Mouse (Mus musculus): ENCODE results near the gene Kif20b. TPM values are rescaled to one million over a fixed set of nuclear protein-coding genes. Genes with fewer than 3 reads are reported as not detected.

Gene Kif20b
- polyA plus RNA-seq (2015; fragmentation: Nextera tagmentation; extraction: Ambion mirVana), result 65.8 and 68.8 TPM in 2 replicates

DNA sequence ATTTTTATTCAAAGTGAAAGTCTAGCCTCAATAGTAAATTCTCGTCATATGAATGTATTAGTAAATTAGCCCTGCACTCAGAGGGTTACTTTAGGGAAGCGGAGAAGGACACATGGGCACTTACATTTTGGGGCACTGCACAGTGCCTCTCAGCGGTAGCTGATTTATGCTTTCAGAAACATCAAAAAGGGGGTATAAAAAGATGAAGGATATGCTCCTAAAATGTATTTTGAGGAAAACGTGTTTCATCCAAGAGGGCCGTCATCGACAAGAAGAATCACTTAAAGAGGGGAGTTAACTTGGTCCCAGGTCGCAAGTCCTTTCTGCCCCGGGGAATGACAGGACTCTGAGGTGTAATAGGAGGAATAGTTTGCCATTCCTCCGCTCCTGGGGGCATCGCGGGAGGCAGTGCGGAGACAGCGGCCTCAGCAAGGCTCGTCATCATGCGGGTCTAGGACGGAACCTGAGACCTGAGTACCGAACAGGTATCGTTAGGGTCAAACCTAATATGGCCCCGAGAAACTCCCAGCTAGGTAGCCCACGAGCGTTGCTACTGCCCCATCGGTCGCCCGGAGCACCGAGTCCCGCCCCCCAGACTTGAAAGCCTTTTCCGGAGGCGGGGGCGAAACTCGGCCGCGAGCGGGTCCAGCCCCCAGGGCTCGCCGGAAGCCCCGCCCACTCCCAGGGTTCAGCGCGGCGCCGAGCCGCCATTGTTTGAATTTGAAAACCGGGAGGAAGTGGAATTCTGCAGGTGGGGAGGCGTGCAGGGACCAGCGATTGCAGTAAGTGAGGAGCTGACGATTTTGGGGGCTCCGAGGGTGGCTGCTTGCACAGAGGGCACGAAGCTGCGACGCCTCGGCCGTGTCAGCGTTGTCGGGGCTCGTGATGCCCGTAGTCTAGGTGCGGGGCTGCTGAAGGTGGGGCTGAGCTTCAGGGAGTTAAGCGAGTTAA is at the start of gene Kif20b:
Gene Kif20b, plus strand, starts transcription at position 710 of the 951 bp plus-strand sequence.
- Histone ChIP-seq H3K27ac (peak within 1 kb of the TSS; percentile 84), H3K9ac (peak within 1 kb of the TSS; percentile 66), H3K9me3 (replicated peaks) (no peaks in the 10 kb centered on the region), H3K4me2 (peak within 1 kb of the TSS; percentile 71), H3K27me3 (no peaks in the 10 kb centered on the region), H3K36me3 (peaks cover 18% of the 10 kb centered on the region), H3K4me3 (replicated peaks) (peak within 1 kb of the TSS; percentile 94), H3K4me1 (peaks cover 6% of the 10 kb centered on the region; the same call in 1 of the 2 replicates)
- peak; percentile 96 for ATAC-seq (replicated peaks; ENCODE audit: low FRiP score)
- WGBS, result under 1% methylated on average over 57 of the region's 57 CpGs

DNA sequence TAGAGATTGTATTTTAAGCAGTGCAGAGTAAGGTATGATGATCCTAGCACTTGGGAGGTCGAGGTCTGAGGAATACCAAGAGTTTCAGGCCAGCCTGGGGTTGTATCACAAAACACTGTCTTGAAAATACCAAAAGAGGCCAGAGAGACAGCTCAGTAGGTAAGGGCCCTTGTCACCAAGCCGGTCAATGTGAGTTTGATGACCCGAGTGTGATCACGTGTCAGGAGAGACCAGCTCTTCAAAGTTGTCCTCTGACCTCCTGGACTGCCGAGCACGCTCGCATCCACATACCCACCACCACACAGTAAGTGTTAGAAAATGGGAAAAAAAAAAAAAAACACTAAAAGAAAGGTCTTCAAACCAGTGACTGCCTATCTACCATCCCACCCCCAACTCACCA is 45.5 kb upstream of the Kif20b start:
- Histone ChIP-seq H3K4me2 (peak overlapping the region; percentile 33), H3K4me1 (peaks cover 18% of the 10 kb centered on the region), H3K9me3 (replicated peaks) (no peaks in the 10 kb centered on the region), H3K4me3 (replicated peaks) (no peak overlapping the region), H3K27me3 (no peaks in the 10 kb centered on the region), H3K36me3 (no peaks in the 10 kb centered on the region), H3K27ac (no peak overlapping the region), H3K9ac (no peak overlapping the region)
- 51% methylated on average over 7 of the region's 7 CpGs for WGBS
- ATAC-seq (replicated peaks; ENCODE audit: low FRiP score), result no peak

DNA sequence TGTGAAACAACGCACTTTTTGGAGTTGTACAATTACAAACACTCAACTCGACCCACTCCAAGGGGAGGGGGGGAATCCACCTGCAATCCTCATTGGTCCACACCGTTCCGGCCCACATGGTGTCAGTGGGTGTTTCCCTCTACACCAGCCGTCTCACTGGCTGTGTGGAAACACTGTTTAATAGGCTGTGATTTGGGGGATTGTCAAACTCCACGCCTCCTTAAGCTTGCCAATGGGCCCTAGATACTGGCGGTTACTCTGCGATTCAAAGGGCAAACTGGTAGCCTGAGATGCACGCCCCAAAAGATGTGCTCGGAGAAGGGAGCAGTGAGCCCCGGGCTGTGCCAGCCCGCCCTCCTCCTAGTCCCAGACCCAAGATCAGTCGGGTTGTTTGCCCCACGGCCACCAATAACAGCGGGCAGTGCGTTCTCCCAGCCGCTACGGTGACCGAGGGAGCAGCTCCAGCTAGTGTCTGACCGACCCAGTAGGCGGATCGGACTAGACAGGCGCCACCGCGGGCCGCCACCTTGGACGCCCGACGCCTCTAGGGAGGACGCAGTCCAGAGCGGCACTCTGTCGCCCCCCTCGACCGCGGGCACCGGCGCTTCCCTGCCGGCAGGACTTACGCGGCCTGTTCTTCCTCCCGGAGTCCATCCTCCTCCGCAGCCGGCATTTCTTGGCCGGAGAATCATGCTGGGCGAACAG is 44.1 kb upstream of the Kif20b start:
- Histone ChIP-seq H3K27me3 (no peaks in the 10 kb centered on the region), H3K36me3 (no peaks in the 10 kb centered on the region), H3K27ac (peak overlapping the region; percentile 99), H3K9ac (peak overlapping the region; percentile 93), H3K4me3 (replicated peaks) (peak overlapping the region; percentile 92), H3K9me3 (replicated peaks) (no peaks in the 10 kb centered on the region), H3K4me1 (peaks cover 18% of the 10 kb centered on the region), H3K4me2 (peak overlapping the region; percentile 75)
- peak; percentile 97 for ATAC-seq (replicated peaks; ENCODE audit: low FRiP score)
- under 1% methylated on average over 45 of the region's 45 CpGs for WGBS

DNA sequence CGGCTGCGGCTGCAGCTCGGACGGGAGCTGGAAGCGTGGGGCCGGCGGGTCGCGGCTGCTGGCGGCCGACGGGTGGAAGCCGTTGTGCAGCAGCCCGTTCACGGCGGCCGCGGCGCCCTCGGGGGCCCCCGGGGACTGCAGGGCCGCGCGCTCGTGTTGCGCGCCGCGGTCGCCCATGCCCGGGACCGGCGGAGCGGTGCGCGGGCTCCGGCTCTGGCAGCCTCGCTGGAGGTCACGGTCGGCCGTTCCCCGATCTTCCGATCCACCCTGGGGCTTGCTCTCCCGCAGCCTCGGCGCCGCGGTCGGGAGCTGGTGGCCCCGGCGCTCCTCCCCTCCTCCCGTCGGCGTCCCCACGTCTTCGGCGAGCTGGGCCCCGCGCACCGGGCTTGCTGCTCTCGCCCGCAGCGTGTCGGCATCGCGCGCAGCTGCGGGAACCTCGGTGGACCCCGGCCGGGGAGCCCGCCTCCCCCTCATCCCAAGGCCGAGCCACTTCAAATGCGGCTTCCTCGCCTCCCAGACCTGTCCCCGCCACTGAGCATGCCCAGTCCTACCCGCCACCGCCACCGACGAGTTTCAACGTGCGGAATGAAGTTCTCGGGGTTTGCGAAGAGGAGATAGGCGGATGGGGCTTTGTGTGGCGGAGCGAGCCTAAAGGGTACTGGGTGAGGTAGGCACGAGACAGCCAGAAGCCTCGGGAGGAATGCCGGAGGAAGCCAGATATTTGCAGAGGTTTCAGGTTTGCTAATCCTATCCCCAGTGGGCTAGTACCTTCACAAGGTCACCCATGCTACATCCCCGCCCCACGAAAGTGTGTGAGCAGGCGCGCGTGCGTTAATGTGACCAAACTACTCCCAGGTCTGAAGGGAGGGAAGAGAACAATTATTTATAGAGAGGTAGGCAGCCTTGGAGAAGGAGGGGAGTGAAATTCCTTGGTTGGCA is 43.3 kb upstream of the Kif20b start, which contains the start of gene Pank1:
Gene Pank1, minus strand, starts transcription at position 853 of the 939 bp plus-strand sequence.
- peak; percentile 69 for ATAC-seq (replicated peaks; ENCODE audit: low FRiP score)
- H3K27me3 ChIP-seq, result no peaks in the 10 kb centered on the region
- H3K9ac ChIP-seq, result peak within 1 kb of the TSS; percentile 93
- H3K9me3 ChIP-seq (replicated peaks), result no peaks in the 10 kb centered on the region
- WGBS, result under 1% methylated on average over 96 of the region's 96 CpGs
- H3K4me2 ChIP-seq, result peak within 1 kb of the TSS; percentile 75
- H3K27ac ChIP-seq, result peak within 1 kb of the TSS; percentile 99
- H3K36me3 ChIP-seq, result no peaks in the 10 kb centered on the region
- H3K4me3 ChIP-seq (replicated peaks), result peak within 1 kb of the TSS; percentile 92
- peaks cover 18% of the 10 kb centered on the region for H3K4me1 ChIP-seq

DNA sequence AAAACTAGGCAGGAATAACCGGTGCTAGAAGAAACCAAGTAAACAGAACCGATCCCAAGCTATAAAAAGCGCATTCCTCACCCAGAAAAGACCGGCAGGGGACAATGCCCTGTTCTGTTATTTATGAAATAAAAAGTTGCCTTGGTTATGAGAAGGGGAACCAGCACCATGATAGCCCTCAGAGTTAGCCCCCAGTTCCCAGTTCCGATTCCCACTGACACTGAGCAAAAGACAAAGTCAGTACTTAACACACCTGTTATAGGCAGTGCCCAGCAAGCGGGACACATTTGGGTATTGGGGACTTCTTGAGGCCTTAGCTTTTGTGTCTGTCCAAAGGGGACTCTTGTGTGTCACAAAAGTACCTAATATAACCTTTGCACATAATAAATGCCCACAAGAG is 42.5 kb upstream of the Kif20b start:
- H3K9ac ChIP-seq, result peak overlapping the region; percentile 93
- H3K27ac ChIP-seq, result peak overlapping the region; percentile 99
- H3K4me3 ChIP-seq (replicated peaks), result peak overlapping the region; percentile 92
- ATAC-seq (replicated peaks; ENCODE audit: low FRiP score), result no peak
- 22% methylated on average over 6 of the region's 6 CpGs for WGBS
- H3K27me3 ChIP-seq, result no peaks in the 10 kb centered on the region
- H3K4me1 ChIP-seq, result peaks cover 18% of the 10 kb centered on the region
- H3K36me3 ChIP-seq, result no peaks in the 10 kb centered on the region
- no peaks in the 10 kb centered on the region for H3K9me3 ChIP-seq (replicated peaks)
- H3K4me2 ChIP-seq, result peak overlapping the region; percentile 75

DNA sequence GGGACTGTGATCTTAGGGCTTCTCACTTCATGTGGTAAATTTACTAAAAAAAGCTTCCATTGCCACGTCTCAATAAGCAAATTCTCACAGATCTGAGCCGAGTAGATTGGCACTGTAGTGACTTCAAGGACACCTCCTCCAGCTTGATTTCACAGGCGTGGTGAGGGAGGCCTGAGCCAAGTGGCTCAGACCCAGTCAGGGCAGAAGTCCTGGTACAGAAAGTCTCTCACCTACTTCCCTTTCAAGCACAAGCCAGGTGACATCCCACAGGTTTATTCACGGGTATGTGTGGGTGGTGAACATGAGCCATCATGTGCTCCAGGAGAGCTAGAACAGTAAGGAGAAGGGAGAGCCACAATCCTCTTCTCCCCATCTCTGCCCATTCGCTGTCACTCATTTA is 41.0 kb upstream of the Kif20b start:
- Histone ChIP-seq H3K4me3 (replicated peaks) (no peak overlapping the region), H3K27me3 (no peaks in the 10 kb centered on the region), H3K27ac (no peak overlapping the region), H3K9ac (no peak overlapping the region), H3K36me3 (no peaks in the 10 kb centered on the region), H3K4me2 (no peak overlapping the region), H3K4me1 (peaks cover 18% of the 10 kb centered on the region), H3K9me3 (replicated peaks) (no peaks in the 10 kb centered on the region)
- 75% methylated on average over 5 of the region's 5 CpGs for WGBS
- no peak for ATAC-seq (replicated peaks; ENCODE audit: low FRiP score)

DNA sequence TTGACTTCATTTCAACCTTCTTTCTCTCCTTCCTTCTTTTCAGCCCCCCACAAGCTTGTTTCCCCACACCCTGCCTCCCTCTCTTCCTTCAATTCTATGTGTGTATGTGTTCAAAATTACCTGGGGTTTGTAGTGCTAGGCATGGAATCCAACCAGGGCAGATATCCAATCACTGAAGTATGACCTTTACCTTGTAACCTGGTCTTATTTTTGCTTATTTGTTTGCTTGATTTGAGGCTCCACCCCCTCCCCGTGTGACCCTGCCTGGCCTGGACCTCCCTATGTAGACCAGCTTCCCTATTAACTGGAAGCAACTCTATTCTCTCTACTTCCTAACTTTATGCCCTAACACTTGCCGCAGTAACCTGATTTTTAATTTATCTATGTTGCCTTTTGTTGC is 39.7 kb upstream of the Kif20b start:
- no peaks in the 10 kb centered on the region for H3K9me3 ChIP-seq (replicated peaks)
- 82% methylated on average over 2 of the region's 2 CpGs for WGBS
- H3K4me1 ChIP-seq, result peaks cover 10% of the 10 kb centered on the region
- no peak overlapping the region for H3K9ac ChIP-seq
- H3K4me2 ChIP-seq, result no peak overlapping the region
- no peaks in the 10 kb centered on the region for H3K36me3 ChIP-seq
- H3K27ac ChIP-seq, result no peak overlapping the region
- ATAC-seq (replicated peaks; ENCODE audit: low FRiP score), result no peak
- H3K27me3 ChIP-seq, result no peaks in the 10 kb centered on the region
- H3K4me3 ChIP-seq (replicated peaks), result no peak overlapping the region

DNA sequence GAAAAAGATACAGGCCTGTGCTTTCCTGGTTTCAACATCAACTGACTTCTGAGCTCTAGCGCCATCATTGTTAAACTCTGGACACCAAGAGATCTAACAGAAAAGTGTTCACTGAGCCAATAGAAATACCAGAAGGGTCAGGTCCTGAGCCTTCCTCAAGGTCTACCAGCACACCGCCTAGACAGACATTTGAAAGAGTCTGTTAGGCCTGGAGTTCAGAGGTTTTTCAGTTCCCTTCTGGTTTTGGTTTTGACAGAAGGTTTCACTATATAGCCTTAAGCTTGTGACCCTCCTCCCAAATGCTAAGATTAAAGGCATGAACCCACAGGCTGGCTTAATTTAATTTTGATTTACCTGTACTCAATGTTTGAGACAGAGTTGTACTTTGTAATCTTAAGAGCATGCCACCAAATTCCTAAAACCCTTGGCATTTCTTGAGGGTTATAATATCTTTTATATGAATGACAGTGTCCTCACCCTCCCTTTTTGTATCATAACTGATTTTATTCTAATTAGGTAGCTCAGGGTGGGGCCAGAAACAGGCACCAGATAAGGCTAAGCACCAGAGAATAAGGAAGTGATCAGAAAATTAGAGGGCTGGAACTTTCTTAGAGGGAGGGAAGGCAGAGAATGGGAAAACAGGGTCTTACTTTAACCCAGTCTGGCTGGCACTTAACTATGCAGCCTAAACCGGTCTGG is 38.5 kb upstream of the Kif20b start:
- Histone ChIP-seq H3K9me3 (replicated peaks) (no peaks in the 10 kb centered on the region), H3K36me3 (no peaks in the 10 kb centered on the region), H3K4me2 (no peak overlapping the region), H3K9ac (no peak overlapping the region), H3K4me3 (replicated peaks) (no peak overlapping the region), H3K27ac (no peak overlapping the region), H3K4me1 (peaks cover 9% of the 10 kb centered on the region), H3K27me3 (no peaks in the 10 kb centered on the region)
- 89% methylated on average over 3 of the region's 3 CpGs for WGBS
- ATAC-seq (replicated peaks; ENCODE audit: low FRiP score), result no peak

DNA sequence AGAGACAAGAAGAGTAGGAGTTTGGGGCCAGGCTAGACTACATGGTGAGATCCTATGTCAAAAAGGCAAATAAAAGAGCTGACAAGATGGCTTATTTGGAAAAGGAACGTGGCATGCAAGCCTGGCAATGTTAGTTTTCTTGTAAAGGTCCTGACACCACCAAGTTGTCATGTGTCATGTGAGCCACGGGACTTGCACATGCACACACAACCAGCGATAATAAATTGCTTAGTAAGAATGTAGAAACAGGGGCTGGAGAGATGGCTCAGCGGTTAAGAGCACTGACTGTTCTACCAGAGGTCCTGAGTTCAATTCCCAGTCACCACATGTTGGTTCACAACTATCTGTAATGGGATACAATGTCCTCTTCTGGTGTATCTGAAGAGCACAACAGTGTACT is 35.8 kb upstream of the Kif20b start:
- H3K4me3 ChIP-seq (replicated peaks), result no peak overlapping the region
- no peak overlapping the region for H3K27ac ChIP-seq
- H3K4me1 ChIP-seq, result no peaks in the 10 kb centered on the region
- no peak overlapping the region for H3K9ac ChIP-seq
- no peak for ATAC-seq (replicated peaks; ENCODE audit: low FRiP score)
- H3K9me3 ChIP-seq (replicated peaks), result no peaks in the 10 kb centered on the region
- no peak overlapping the region for H3K4me2 ChIP-seq
- H3K36me3 ChIP-seq, result no peaks in the 10 kb centered on the region
- no peaks in the 10 kb centered on the region for H3K27me3 ChIP-seq
- WGBS, result 77% methylated on average over 4 of the region's 4 CpGs

DNA sequence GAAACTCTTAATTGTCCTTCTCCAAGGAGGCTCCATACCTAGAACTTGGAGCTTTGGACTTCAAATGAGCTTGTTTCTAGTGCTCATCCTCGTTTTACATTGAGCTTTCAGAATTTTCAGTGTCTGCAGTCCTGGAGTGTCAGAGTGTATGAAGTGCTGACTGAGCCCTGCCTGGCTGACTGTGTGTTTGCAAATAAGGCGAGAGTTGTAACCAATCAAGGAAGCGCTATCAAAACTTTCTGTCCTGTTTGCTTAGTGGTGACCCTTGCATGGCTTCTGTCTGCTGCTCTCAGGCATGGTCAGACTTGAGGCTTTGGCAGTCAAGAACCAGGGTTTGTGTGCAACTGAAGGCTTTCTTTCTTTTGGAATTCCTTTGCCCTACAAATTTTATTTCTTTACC is 31.2 kb upstream of the Kif20b start:
- H3K27ac ChIP-seq, result no peak overlapping the region
- H3K27me3 ChIP-seq, result no peaks in the 10 kb centered on the region
- no peak overlapping the region for H3K4me2 ChIP-seq
- no peak overlapping the region for H3K4me3 ChIP-seq (replicated peaks)
- no peak overlapping the region for H3K9ac ChIP-seq
- 69% methylated on average over 3 of the region's 3 CpGs for WGBS
- no peaks in the 10 kb centered on the region for H3K36me3 ChIP-seq
- no peak for ATAC-seq (replicated peaks; ENCODE audit: low FRiP score)
- H3K4me1 ChIP-seq, result no peaks in the 10 kb centered on the region
- no peaks in the 10 kb centered on the region for H3K9me3 ChIP-seq (replicated peaks)

DNA sequence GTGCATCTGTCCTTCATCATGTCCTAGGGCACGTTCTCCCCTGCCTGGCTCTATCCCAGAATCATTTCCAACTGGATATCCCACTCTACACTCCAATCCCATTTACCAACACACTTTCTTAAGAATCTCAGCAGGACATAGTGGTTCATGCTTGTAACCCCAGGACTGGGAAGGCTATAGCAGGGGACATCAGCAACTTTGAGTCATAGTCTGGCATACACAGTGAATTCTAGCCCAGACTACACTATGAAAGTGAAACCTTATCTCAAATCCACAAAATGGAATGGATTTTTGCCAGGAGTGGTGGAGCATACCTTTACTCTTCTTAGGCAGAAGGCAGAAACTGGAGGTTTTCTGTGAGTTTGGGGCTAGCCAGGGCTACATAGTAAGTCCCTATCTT is 30.6 kb upstream of the Kif20b start:
- H3K36me3 ChIP-seq, result no peaks in the 10 kb centered on the region
- WGBS, result 72% methylated on average over 1 of the region's 1 CpGs
- ATAC-seq (replicated peaks; ENCODE audit: low FRiP score), result no peak
- H3K27me3 ChIP-seq, result no peaks in the 10 kb centered on the region
- H3K9ac ChIP-seq, result no peak overlapping the region
- no peaks in the 10 kb centered on the region for H3K4me1 ChIP-seq
- no peak overlapping the region for H3K4me2 ChIP-seq
- H3K27ac ChIP-seq, result no peak overlapping the region
- no peak overlapping the region for H3K4me3 ChIP-seq (replicated peaks)
- no peaks in the 10 kb centered on the region for H3K9me3 ChIP-seq (replicated peaks)
